Mouse (Mus musculus) bone marrow, adult 2 months (tissue): ENCODE data around the gene Eprs.

Experiments
- CTCF ChIP-seq: fragments of 200-500 bp; IDR thresholded peaks from 2 replicates; pipeline ENCODE4 v1.5.1; 2011; ENCODE audit warnings: low read length, control low read depth; ENCODE audit not compliant: control insufficient read depth, insufficient read depth
- POLR2A ChIP-seq: fragments of 200-500 bp; IDR thresholded peaks from 2 replicates; pipeline ENCODE4 v1.6.1; 2011; ENCODE audit warnings: low read depth, mild to moderate bottlenecking, control low read depth, low read length, borderline replicate concordance; ENCODE audit not compliant: control insufficient read depth

DNA sequence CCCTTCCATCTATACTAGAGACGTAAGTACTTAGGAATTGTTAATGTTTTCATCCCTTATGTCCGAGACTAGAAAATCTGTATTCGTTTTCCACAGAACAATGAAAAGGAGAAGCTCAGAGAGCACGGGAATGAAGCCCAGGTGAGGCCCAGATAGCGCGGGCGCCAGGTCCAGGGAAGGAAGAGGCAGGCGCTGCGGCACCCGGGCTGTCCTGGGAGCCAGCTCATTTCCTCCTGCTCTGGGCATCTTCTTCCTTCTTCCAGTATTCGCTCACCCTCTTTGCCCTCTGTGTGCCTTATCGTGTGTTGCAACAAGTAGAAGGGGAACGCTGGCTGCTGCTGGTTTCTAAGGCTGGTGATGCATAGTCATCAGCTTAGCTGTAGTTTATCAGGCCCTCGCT, 13.1 kb upstream of the Eprs start:
- no peak for TF ChIP-seq POLR2A
- TF ChIP-seq CTCF: no peak
